Mouse (Mus musculus): ENCODE measurements around the gene Itih5. TPM values are rescaled to one million over a fixed set of nuclear protein-coding genes. Genes with fewer than 3 reads are reported as not detected.

Itih5 gene
- total and polyA plus RNA-seq, 2 experiments from 2014 or later: 11.6 to 16.7 TPM

- H3K4me2 ChIP-seq (ENCODE audit: low read depth, low read length): no peak overlapping the region
- 50% methylated on average over 3 of the region's 3 CpGs for WGBS
- no peaks in the 10 kb centered on the region for H3K4me1 ChIP-seq (ENCODE audit: insufficient read depth, low read length)
- H3K4me3 ChIP-seq (ENCODE audit: low read length): no peak overlapping the region
- DNase-seq (ENCODE audit: low spot score) (no peak), ATAC-seq (no peak)
- H3K27me3 ChIP-seq (ENCODE audit: insufficient read depth, low read length): no peaks in the 10 kb centered on the region
- TF ChIP-seq CTCF (IDR thresholded peaks at IDR 0.05; ENCODE audit: low read depth): no peak
- no peak overlapping the region for H3K9ac ChIP-seq (replicated peaks; ENCODE audit: low read length)
- no peaks in the 10 kb centered on the region for H3K9me3 ChIP-seq (ENCODE audit: low read length)
- H3K36me3 ChIP-seq (ENCODE audit: insufficient read depth, low read length): no peaks in the 10 kb centered on the region
- H3K27ac ChIP-seq: no peak overlapping the region
These were observed 47.4 kb downstream of the Itih5 start for GRCm38 (mm10) chr2:10200736-10201285.

- H3K36me3 ChIP-seq (ENCODE audit: insufficient read depth, low read length): no peaks in the 10 kb centered on the region
- no peak overlapping the region for H3K27ac ChIP-seq
- ATAC-seq (no peak), DNase-seq (ENCODE audit: low spot score) (peak; percentile 56)
- H3K4me1 ChIP-seq (ENCODE audit: insufficient read depth, low read length): no peaks in the 10 kb centered on the region
- no peak overlapping the region for H3K4me3 ChIP-seq (ENCODE audit: low read length)
- no peak for TF ChIP-seq CTCF (IDR thresholded peaks at IDR 0.05; ENCODE audit: low read depth)
- no peak overlapping the region for H3K9ac ChIP-seq (replicated peaks; ENCODE audit: low read length)
- no peaks in the 10 kb centered on the region for H3K27me3 ChIP-seq (ENCODE audit: insufficient read depth, low read length)
- 50% methylated on average over 3 of the region's 3 CpGs for WGBS
- H3K9me3 ChIP-seq (ENCODE audit: low read length): no peaks in the 10 kb centered on the region
- no peak overlapping the region for H3K4me2 ChIP-seq (ENCODE audit: low read depth, low read length)
These were observed 50.9 kb downstream of the Itih5 start for GRCm38 (mm10) chr2:10204301-10204700.

GRCm38 (mm10) chr2:10213468-10213867 is 60.1 kb downstream of the Itih5 start:
- H3K27me3 ChIP-seq (ENCODE audit: insufficient read depth, low read length): no peaks in the 10 kb centered on the region
- H3K4me3 ChIP-seq (ENCODE audit: low read length): no peak overlapping the region
- WGBS: 89% methylated on average over 12 of the region's 12 CpGs
- no peaks in the 10 kb centered on the region; the same call in 1 of the 2 replicates for H3K4me1 ChIP-seq (ENCODE audit: insufficient read depth, low read length)
- TF ChIP-seq CTCF (IDR thresholded peaks at IDR 0.05; ENCODE audit: low read depth): no peak
- no peaks in the 10 kb centered on the region for H3K36me3 ChIP-seq (ENCODE audit: insufficient read depth, low read length)
- H3K27ac ChIP-seq: no peak overlapping the region
- ATAC-seq: no peak
- no peak overlapping the region for H3K4me2 ChIP-seq (ENCODE audit: low read depth, low read length)
- no peaks in the 10 kb centered on the region for H3K9me3 ChIP-seq (ENCODE audit: low read length)
- H3K9ac ChIP-seq (replicated peaks; ENCODE audit: low read length): no peak overlapping the region
- DNase-seq (ENCODE audit: low spot score): no peak

DNA sequence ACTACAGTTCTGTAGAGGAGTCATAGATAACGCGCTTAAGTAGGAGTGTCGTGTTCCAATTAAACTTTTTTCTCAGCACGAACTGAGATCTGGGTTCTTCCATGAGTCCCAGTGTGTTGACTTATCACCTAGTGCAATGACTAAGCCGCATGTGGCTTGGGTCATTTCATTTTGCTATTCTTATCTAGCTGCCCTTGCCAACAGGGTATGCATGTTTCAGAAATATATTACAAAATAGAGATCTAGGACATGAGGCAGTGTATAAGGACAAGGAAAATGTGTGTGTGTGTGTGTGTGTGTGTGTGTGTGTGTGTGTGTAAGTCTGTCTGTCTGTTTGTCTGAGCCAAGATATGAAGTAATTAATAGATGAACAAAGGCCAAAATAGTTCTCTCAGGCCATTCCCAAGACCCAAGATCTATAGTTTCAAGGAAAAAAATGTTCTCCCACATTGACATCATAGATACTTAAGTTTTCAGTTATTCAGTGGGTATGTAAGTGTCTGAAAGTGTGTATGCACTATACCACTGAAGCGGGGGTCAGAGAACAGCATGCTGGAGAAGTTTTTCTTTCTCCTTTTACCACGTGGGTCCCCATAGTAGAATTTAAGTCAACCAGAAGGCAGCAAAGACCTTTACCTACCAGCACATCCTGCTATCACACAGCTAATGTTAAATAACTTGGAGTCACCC is 62.6 kb downstream of the Itih5 start:
- Histone ChIP-seq H3K36me3 (ENCODE audit: insufficient read depth, low read length) (no peaks in the 10 kb centered on the region), H3K9me3 (ENCODE audit: low read length) (no peaks in the 10 kb centered on the region), H3K27ac (0 out of 2 replicates have a peak overlapping the region, but pooled peaks have one; percentile 20), H3K4me1 (ENCODE audit: insufficient read depth, low read length) (no peaks in the 10 kb centered on the region; the same call in 1 of the 2 replicates), H3K9ac (replicated peaks; ENCODE audit: low read length) (no peak overlapping the region), H3K4me3 (ENCODE audit: low read length) (no peak overlapping the region), H3K4me2 (ENCODE audit: low read depth, low read length) (no peak overlapping the region), H3K27me3 (ENCODE audit: insufficient read depth, low read length) (no peaks in the 10 kb centered on the region)
- WGBS: 78% methylated on average over 7 of the region's 7 CpGs
- DNase-seq (ENCODE audit: low spot score) (no peak), ATAC-seq (peak; percentile 27; the same call in 1 of the 2 replicates)
- TF ChIP-seq CTCF (IDR thresholded peaks at IDR 0.05; ENCODE audit: low read depth): no peak

DNA sequence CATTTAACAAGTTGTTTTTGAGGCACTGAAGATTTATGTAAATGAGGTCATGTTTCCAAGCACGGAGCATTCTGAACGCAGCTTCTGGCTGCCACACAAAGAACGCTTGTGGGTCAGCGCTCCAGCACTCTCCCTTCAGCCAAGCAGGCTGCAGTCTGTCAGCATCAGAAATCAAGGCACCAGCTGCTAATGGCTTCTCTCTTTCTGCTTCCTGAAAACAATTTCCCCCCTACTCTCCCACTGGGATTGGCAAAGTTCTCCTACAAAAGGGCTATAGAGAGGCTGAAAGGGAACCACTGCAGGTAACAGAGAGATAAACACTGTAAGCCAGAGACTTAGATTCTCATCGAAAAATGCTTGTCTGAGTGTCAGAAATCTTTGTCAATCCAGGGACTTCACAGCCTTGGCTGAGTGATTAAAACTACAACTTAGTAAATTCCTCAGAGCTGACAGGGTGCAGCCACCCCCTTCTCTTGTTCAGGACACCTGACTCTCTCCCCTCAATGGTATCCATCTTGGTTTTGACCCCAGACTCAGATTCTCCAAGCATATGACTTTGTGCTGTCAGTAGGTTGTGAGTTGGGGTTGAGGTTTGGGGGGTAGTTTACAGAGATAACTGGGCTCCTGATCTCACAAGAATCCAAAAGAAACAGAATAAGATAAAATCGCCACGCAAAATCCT is 63.3 kb downstream of the Itih5 start:
- Histone ChIP-seq H3K27ac (peak overlapping the region; percentile 43), H3K9me3 (ENCODE audit: low read length) (no peaks in the 10 kb centered on the region), H3K4me3 (ENCODE audit: low read length) (no peak overlapping the region), H3K27me3 (ENCODE audit: insufficient read depth, low read length) (no peaks in the 10 kb centered on the region), H3K9ac (replicated peaks; ENCODE audit: low read length) (no peak overlapping the region), H3K36me3 (ENCODE audit: insufficient read depth, low read length) (no peaks in the 10 kb centered on the region), H3K4me2 (ENCODE audit: low read depth, low read length) (no peak overlapping the region), H3K4me1 (ENCODE audit: insufficient read depth, low read length) (no peaks in the 10 kb centered on the region; the same call in 1 of the 2 replicates)
- peak; percentile 72 for DNase-seq (ENCODE audit: low spot score)
- ATAC-seq: peak; percentile 88
- 27% methylated on average over 7 of the region's 7 CpGs for WGBS
- TF ChIP-seq CTCF (IDR thresholded peaks at IDR 0.05; ENCODE audit: low read depth): no peak

DNA sequence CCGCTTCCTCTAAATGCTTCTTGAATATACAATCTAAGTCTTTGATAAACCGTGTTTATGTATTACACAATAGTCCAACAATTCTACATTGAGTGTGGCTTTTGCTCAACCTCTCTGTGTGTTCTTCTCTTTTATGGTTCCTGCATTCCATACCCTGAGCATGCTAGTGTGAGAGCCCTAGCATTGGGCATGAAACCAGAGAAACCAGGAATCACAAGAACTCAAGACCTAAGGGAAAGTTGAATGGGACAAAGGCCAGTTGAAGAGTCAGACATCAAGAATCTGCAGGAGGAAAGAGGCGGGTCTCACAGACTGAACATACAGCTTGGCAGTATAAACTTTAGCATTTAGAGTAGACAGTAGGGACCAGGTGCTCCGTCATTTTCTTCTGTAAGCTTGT is 68.5 kb downstream of the Itih5 start:
- TF ChIP-seq CTCF (IDR thresholded peaks at IDR 0.05; ENCODE audit: low read depth): no peak
- WGBS: 93% methylated on average over 4 of the region's 4 CpGs
- Histone ChIP-seq H3K4me3 (ENCODE audit: low read length) (no peak overlapping the region), H3K4me1 (ENCODE audit: insufficient read depth, low read length) (no peaks in the 10 kb centered on the region), H3K27ac (no peak overlapping the region), H3K36me3 (ENCODE audit: insufficient read depth, low read length) (no peaks in the 10 kb centered on the region), H3K4me2 (ENCODE audit: low read depth, low read length) (no peak overlapping the region), H3K9ac (replicated peaks; ENCODE audit: low read length) (no peak overlapping the region), H3K27me3 (ENCODE audit: insufficient read depth, low read length) (no peaks in the 10 kb centered on the region), H3K9me3 (ENCODE audit: low read length) (no peaks in the 10 kb centered on the region)
- ATAC-seq: no peak
- DNase-seq (ENCODE audit: low spot score): no peak
